Mouse (Mus musculus) forebrain, embryonic 13.5 days (tissue): ENCODE results near the gene Art2b. TPM values are rescaled to one million over a fixed set of nuclear protein-coding genes. Genes with fewer than 3 reads are reported as not detected.
"Not testable (repeated sequence)": the region's sequence is repeated elsewhere in the genome, so short reads cannot be mapped to it uniquely, and the experiment has no call there.

Source experiments
- ATAC-seq: fragments of 200-750 bp; cut with Nextera tagmentation; 2 replicates; pipeline ENCODE4 v1.8.0; 2017
- H3K27ac ChIP-seq: fragments of 300-500 bp; sonication (generic); 2 replicates; pipeline ENCODE4 v1.5.1; 2015; ENCODE audit warnings: inconsistent platforms, mild to moderate bottlenecking, moderate library complexity
- H3K27me3 ChIP-seq: fragments of 300-500 bp; sonication (generic); 2 replicates; pipeline ENCODE4 v1.6.1; 2015; ENCODE audit warnings: mild to moderate bottlenecking, inconsistent platforms
- H3K36me3 ChIP-seq: fragments of 300-500 bp; sonication (generic); 2 replicates; pipeline ENCODE4 v1.6.1; 2015; ENCODE audit warnings: mild to moderate bottlenecking, inconsistent platforms; ENCODE audit not compliant: poor library complexity, severe bottlenecking
- H3K4me1 ChIP-seq: fragments of 300-500 bp; sonication (generic); 2 replicates; pipeline ENCODE4 v1.6.1; 2015; ENCODE audit warnings: inconsistent platforms
- H3K4me2 ChIP-seq: fragments of 300-500 bp; sonication (generic); 2 replicates; pipeline ENCODE4 v1.6.1; 2015; ENCODE audit warnings: inconsistent platforms, mild to moderate bottlenecking, moderate library complexity
- H3K4me3 ChIP-seq: fragments of 300-500 bp; sonication (generic); 2 replicates; pipeline ENCODE4 v1.5.1; 2015; ENCODE audit warnings: mild to moderate bottlenecking, inconsistent platforms
- H3K9ac ChIP-seq: fragments of 300-500 bp; sonication (generic); 2 replicates; pipeline ENCODE4 v1.6.1; 2015; ENCODE audit warnings: mild to moderate bottlenecking, inconsistent platforms
- H3K9me3 ChIP-seq: fragments of 300-500 bp; sonication (generic); replicated peaks from 2 replicates; pipeline ENCODE4 v1.6.1; 2016; ENCODE audit warnings: inconsistent platforms
- WGBS: fragments of 180-500 bp; shearing (Covaris S2); methylation state at CpG from one replicate; pipeline ENCODE4 v1.1.7; 2015; 5-methylcytosine and 5-hydroxymethylcytosine counted together
- polyA plus RNA-seq: library from polyadenylated mRNA; unstranded; fragments of >200 nt; fragmentation: Nextera tagmentation; extraction: Ambion mirVana; gene quantifications from 2 replicates; pipeline ENCODE4 v1.2.1, GENCODE M21; 2015

Art2b gene
- polyA plus RNA-seq, 1 experiment from 2014 or later, result not detected

DNA sequence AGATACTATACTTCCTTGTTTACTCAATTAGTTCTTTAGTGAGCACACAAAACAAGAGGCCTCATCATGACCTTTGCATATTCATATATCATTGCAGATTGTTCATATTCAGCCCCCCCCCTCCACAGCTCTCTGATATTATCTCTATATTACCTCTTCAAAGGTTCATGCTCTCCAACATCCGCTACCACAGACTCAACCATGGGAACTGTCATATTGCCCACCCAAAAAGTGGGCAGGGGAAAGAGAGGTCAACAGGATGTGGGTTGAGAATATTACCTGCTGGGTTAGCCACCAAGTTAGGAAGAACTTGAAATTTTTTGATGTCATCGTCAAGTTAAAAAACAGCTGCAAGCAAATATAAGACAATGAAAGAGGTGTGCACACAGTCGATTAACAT lies 29.9 kb downstream of the Art2b start:
- not testable (repeated sequence) for H3K4me1 ChIP-seq, H3K9ac ChIP-seq, H3K36me3 ChIP-seq, H3K9me3 ChIP-seq, H3K27me3 ChIP-seq, ATAC-seq, H3K27ac ChIP-seq, H3K4me2 ChIP-seq, H3K4me3 ChIP-seq
- WGBS, result 91% methylated on average over 3 of the region's 3 CpGs

DNA sequence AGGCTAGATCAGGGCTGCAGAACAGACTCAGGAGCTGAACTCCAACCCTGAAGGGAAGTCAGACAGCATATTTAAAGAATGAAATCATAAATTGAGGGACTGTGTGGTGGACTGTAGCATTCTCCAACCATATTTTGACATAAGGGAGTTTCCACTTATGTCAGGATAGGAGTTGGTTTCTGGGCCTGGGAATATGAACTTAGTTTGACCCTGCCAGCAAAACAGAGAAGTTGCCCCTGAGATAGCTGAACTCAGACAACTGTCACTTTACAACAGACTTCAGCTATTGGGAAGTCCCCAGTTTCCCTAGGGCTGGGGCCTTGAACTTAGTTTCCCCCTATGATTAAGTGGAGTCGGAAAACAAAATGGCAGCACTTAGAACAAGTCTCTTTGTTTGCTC lies 33.9 kb downstream of the Art2b start:
- 93% methylated on average over 1 of the region's 1 CpGs for WGBS
- H3K4me1 ChIP-seq, result no peaks in the 10 kb centered on the region
- H3K9ac ChIP-seq, result no peak overlapping the region
- ATAC-seq, result no peak
- no peaks in the 10 kb centered on the region for H3K9me3 ChIP-seq
- H3K27ac ChIP-seq, result no peak overlapping the region
- no peaks in the 10 kb centered on the region for H3K36me3 ChIP-seq
- H3K27me3 ChIP-seq, result no peaks in the 10 kb centered on the region
- H3K4me2 ChIP-seq, result no peak overlapping the region
- H3K4me3 ChIP-seq, result no peak overlapping the region

DNA sequence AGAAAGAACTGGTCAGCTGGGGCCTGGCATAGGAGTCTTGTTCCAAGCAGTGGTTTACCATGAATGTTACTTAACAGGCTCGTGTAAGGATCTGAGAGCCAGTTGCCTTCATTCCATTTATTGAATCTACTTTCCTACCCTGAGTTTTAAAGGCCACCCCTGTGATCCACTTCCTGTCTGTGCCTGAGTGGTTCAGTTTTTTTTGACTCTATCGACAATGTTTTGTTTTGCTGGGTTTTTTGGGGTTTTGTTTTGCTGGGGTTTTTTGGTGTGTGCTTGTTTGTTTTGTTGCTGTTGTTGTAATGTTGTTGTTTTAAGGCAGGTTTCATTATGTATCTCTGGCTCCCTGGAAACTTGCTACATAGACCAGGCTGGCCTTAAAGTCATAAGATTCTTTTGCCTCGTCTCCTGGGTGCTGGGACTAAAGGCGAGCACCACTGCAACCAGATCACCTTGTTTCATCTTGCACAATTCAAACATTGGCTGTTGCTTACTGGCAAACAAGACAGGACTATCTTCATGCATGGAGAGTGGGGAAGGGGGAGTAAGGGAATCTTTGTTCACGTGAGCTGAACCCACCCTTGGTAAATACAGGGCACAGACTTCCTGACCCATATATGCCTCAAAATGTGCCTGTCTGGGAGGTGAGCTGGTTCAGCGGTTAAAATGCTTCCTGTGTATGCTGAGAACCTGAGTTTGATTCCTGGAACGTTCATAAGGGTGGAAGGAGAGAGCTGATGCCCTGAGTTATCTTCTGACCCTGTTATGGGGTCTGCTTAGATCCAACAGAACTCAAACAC lies 34.5 kb downstream of the Art2b start:
- no peak for ATAC-seq
- no peak overlapping the region for H3K27ac ChIP-seq
- H3K36me3 ChIP-seq, result no peaks in the 10 kb centered on the region
- H3K4me2 ChIP-seq, result no peak overlapping the region
- H3K4me1 ChIP-seq, result no peaks in the 10 kb centered on the region
- no peaks in the 10 kb centered on the region for H3K27me3 ChIP-seq
- H3K9me3 ChIP-seq, result no peaks in the 10 kb centered on the region
- no peak overlapping the region for H3K9ac ChIP-seq
- WGBS, result 75% methylated on average over 7 of the region's 7 CpGs
- no peak overlapping the region for H3K4me3 ChIP-seq

DNA sequence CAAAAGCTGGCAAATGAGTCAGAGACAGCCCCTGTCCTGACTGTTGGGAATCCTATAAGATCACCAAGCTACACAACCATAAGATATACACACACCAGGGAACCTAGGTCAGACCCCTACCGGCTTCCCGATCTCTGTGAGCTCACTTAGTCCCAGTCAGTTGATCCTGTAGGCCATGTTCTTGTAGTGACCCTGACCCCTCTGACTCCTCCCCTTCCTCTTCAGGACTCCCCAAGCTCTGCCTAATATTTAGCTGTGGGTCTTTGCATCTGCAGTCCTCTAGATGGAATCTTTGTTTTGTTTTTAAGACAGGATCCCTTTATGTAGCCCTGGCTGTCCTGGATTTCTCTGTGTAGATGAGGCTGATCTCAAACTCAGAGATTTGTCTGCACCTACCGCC lies 36.1 kb downstream of the Art2b start:
- WGBS, result 84% methylated on average over 3 of the region's 3 CpGs
- H3K9me3 ChIP-seq, result no peaks in the 10 kb centered on the region
- no peak overlapping the region for H3K4me2 ChIP-seq
- H3K4me3 ChIP-seq, result no peak overlapping the region
- no peak overlapping the region for H3K9ac ChIP-seq
- no peaks in the 10 kb centered on the region for H3K4me1 ChIP-seq
- H3K36me3 ChIP-seq, result no peaks in the 10 kb centered on the region
- no peak overlapping the region for H3K27ac ChIP-seq
- no peak for ATAC-seq
- no peaks in the 10 kb centered on the region for H3K27me3 ChIP-seq

DNA sequence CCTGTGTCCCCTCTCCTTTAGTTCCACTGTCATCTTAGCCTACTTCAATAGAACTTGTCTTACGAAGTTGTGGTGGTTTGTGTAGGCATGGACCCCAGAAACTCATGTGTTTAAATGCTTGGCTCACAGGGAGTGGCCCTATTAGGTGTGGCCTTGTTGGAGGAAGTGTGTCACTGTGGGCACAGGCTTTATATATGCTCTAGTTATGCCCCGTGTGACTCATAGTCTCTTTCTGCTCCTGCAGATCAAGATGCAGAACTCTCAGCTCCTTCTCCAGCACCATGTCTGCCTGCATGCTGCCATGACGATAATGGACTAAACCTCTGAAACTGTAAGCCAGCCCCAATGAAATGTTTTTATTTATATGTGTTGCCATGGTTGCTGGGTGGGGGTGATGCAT lies 37.7 kb downstream of the Art2b start:
- no peak overlapping the region for H3K4me3 ChIP-seq
- no peak overlapping the region for H3K4me2 ChIP-seq
- no peak overlapping the region for H3K27ac ChIP-seq
- no peak overlapping the region for H3K9ac ChIP-seq
- H3K9me3 ChIP-seq, result no peaks in the 10 kb centered on the region
- ATAC-seq, result no peak
- 82% methylated on average over 3 of the region's 3 CpGs for WGBS
- no peaks in the 10 kb centered on the region for H3K36me3 ChIP-seq
- H3K4me1 ChIP-seq, result no peaks in the 10 kb centered on the region
- no peaks in the 10 kb centered on the region for H3K27me3 ChIP-seq

DNA sequence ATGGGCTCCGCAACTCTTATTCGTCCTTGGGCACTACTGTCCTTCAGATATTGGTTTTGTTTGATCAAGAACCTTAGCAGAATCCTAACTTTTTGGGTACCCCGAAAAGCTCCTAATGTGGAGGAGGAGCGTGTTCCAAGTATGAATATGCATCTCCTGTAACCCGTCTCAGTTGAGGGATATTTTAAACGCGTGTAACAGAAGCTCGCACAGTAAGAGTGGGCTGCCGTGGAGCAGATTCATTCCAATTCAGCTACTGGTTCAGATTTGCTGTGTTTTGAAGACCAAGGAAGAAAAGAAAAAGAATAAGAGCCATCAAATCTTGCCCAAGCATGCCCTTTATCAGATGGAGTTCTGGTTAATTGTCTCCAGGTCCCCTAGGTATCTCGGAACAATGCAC lies 43.7 kb downstream of the Art2b start:
- Histone ChIP-seq H3K36me3 (no peaks in the 10 kb centered on the region), H3K27ac (no peak overlapping the region), H3K4me3 (no peak overlapping the region), H3K9me3 (no peaks in the 10 kb centered on the region), H3K4me1 (no peaks in the 10 kb centered on the region), H3K4me2 (no peak overlapping the region), H3K27me3 (no peaks in the 10 kb centered on the region), H3K9ac (no peak overlapping the region)
- no peak for ATAC-seq
- WGBS, result 70% methylated on average over 10 of the region's 10 CpGs

DNA sequence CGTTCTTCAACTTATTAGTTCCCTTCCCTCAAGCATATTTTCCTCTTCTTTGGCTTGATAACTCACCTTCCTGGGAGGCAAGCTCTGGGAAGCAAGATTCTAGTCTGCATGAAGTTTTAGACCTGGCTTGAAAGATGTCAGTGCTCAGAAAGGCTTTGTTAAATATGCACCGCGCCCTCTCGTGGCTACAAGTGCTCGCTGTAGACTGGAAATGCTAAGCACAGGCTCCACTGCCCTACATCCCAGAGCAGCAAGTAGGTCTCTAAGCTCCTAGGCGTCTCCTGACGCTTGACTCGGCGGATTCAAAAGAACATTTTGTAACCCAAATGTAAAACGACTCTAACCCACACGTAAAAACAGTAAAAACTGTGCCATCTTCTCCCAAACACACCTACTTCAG lies 44.3 kb downstream of the Art2b start:
- ATAC-seq, result peak; percentile 77
- no peak overlapping the region for H3K4me2 ChIP-seq

DNA sequence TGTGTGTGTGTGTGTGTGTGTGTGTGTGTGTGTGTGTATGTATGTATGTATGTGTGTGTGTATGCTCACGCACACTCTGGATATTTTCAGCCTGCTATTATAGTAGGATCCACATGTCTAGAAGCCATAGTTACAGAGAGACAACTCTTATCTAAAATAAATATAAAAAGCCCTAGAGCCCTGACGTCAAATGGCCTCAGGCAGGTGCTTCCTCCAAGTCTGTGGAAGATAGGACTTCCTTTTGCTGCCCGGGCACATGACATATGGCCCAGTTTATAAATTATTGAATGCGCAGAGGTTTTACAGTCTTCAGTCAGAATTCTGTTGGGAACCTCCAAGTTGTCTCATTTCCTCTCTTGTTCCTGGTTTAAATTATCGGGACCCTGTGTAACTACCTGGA lies 44.7 kb downstream of the Art2b start:
- ATAC-seq, result no peak
- Histone ChIP-seq H3K9me3 (no peaks in the 10 kb centered on the region), H3K36me3 (no peaks in the 10 kb centered on the region), H3K27ac (no peak overlapping the region), H3K27me3 (no peaks in the 10 kb centered on the region), H3K4me2 (no peak overlapping the region), H3K4me3 (no peak overlapping the region), H3K4me1 (no peaks in the 10 kb centered on the region), H3K9ac (no peak overlapping the region)
- 85% methylated on average over 5 of the region's 5 CpGs for WGBS

More for the DNA sequence above, 44.3 kb downstream of the Art2b start:
- H3K4me1 ChIP-seq, result no peaks in the 10 kb centered on the region
- no peak overlapping the region for H3K27ac ChIP-seq
- no peaks in the 10 kb centered on the region for H3K9me3 ChIP-seq
- H3K27me3 ChIP-seq, result no peaks in the 10 kb centered on the region
- 4% methylated on average over 11 of the region's 11 CpGs for WGBS
- H3K36me3 ChIP-seq, result no peaks in the 10 kb centered on the region
- no peak overlapping the region for H3K4me3 ChIP-seq
- no peak overlapping the region for H3K9ac ChIP-seq

DNA sequence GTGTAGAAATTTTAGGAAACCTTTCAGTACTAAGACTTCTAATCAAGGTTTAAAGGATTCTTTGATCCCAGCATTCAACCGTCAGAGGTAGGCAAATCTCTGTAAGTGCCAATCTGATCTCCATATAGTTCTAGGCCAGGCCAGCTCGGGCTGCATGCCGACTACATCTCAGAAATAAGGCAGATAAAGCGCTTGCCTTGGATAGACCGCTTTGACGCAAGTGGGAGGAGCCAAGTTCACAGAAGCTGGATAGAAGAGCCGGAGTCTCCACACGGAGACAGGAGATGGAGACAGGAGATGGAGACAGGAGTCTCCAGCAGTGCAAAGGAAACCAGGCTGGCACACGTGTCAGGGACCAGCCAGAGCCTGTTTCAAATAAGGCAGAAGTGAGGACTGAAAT lies 45.6 kb downstream of the Art2b start:
- no peaks in the 10 kb centered on the region for H3K9me3 ChIP-seq
- WGBS, result 39% methylated on average over 9 of the region's 9 CpGs
- no peak overlapping the region for H3K4me2 ChIP-seq
- H3K4me3 ChIP-seq, result no peak overlapping the region
- no peaks in the 10 kb centered on the region for H3K27me3 ChIP-seq
- H3K9ac ChIP-seq, result no peak overlapping the region
- H3K36me3 ChIP-seq, result no peaks in the 10 kb centered on the region
- no peak for ATAC-seq
- H3K27ac ChIP-seq, result no peak overlapping the region
- H3K4me1 ChIP-seq, result no peaks in the 10 kb centered on the region

DNA sequence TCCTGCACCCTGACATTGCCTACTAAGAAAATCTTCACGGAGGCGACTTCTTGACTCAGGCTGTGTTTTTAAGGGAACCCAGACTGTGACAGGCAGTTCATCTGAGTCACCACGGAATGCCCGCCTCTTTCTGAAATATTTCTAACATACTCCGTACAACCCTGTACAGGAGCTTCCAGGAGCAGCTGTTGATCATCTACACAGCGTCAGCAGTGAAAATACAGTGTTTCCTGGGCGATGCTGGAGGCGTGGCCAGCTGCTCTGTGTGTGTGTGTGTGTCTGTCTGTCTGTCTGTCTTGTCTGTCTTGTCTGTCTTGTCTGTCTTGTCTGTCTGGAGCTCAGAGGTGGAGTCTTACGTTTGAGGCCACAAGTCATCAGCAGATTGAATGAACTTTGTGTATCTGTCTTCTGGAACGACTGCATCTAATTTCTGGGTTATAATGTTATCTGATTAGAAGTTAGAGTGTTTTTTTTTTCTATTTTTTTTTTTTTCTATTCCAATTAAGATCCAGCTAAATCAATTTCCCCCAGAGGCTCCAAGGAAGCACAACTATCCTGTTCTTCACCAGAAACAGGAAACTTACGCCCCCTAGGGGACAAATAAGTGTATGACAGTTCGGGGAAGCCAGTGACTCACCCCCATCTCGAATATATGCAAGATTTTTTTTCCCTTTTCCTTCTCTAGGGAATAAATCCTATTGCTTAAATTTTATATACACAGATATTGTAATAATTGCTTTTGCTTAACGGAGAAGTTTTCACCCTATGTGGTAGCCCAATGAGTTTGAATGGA lies 47.1 kb downstream of the Art2b start:
- Histone ChIP-seq H3K4me2 (no peak overlapping the region), H3K27me3 (no peaks in the 10 kb centered on the region), H3K9ac (no peak overlapping the region), H3K9me3 (no peaks in the 10 kb centered on the region), H3K36me3 (no peaks in the 10 kb centered on the region), H3K4me1 (peaks cover 3% of the 10 kb centered on the region; the same call in 1 of the 2 replicates), H3K4me3 (no peak overlapping the region), H3K27ac (no peak overlapping the region)
- 58% methylated on average over 14 of the region's 14 CpGs for WGBS
- no peak for ATAC-seq

DNA sequence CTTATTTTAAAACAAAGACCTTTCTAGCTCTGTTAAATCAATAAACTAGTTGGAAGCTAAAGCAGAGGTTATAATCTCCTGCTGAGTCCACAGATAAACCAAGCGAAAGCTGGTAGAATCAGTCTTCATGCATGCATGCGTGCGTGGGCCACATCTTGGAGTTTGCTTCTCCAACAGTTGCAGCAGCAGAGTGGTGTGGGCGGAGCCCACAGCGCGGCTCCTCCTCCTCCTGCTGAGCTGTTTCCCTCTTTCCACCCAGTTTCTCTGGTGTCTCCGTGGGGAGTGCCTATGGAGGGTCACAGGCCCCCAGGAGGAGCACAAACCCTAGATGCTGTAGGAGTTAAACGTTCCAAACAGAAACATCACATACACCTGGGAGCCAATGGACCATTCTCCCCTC lies 47.9 kb downstream of the Art2b start:
- H3K27me3 ChIP-seq, result no peaks in the 10 kb centered on the region
- 57% methylated on average over 8 of the region's 8 CpGs for WGBS
- no peak for ATAC-seq
- H3K27ac ChIP-seq, result no peak overlapping the region
- H3K4me1 ChIP-seq, result peaks cover 3% of the 10 kb centered on the region; the same call in 1 of the 2 replicates
- H3K4me3 ChIP-seq, result no peak overlapping the region
- no peaks in the 10 kb centered on the region for H3K36me3 ChIP-seq
- no peak overlapping the region for H3K9ac ChIP-seq
- H3K4me2 ChIP-seq, result no peak overlapping the region
- H3K9me3 ChIP-seq, result no peaks in the 10 kb centered on the region

DNA sequence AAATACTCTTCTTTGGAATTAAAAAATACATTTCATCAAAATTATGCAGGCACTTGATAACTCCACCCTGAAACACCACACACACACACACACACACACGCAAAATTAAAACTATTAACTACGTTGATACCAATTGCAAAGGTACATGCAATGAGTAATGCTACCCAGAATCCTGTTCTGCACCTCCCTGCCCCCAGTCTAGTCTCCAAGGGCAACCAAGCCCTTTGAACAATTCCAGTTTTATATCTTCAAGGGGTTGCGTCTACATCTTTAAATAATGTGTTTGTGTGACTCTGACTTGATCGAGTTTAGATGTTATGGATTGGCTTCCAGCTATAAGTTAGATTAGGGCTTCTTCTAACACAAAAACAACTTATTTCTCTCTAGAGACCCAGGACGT lies 49.9 kb downstream of the Art2b start:
- H3K27ac ChIP-seq, result no peak overlapping the region
- no peaks in the 10 kb centered on the region for H3K27me3 ChIP-seq
- ATAC-seq, result no peak
- H3K9me3 ChIP-seq, result no peaks in the 10 kb centered on the region
- WGBS, result 74% methylated on average over 5 of the region's 5 CpGs
- H3K36me3 ChIP-seq, result no peaks in the 10 kb centered on the region
- no peak overlapping the region for H3K9ac ChIP-seq
- peaks cover 3% of the 10 kb centered on the region; the same call in 1 of the 2 replicates for H3K4me1 ChIP-seq
- H3K4me2 ChIP-seq, result no peak overlapping the region
- no peak overlapping the region for H3K4me3 ChIP-seq
